Mouse (Mus musculus) E14TG2a.4 (cell line): ENCODE results near the gene Fermt2.

Source experiments
- H3K27me3 ChIP-seq: 2 replicates; pipeline ENCODE4 v1.6.1; 2014; ENCODE audit warnings: low read length, control low read depth; ENCODE audit not compliant: insufficient read depth
- H3K36me3 ChIP-seq: 2 replicates; pipeline ENCODE4 v1.6.1; 2014; ENCODE audit warnings: low read length, control low read depth; ENCODE audit not compliant: insufficient read depth
- H3K4me1 ChIP-seq: replicated peaks from 2 replicates; pipeline ENCODE4 v1.6.1; 2014; ENCODE audit warnings: low read depth, low read length, control low read depth
- H3K4me3 ChIP-seq: replicated peaks from 2 replicates; pipeline ENCODE4 v1.5.1; 2014; ENCODE audit warnings: mild to moderate bottlenecking, low read length
- H3K9me3 ChIP-seq: 2 replicates; pipeline ENCODE4 v1.6.1; 2014; ENCODE audit warnings: low read length, control low read depth
- CTCF ChIP-seq: conservative IDR thresholded peaks from 2 replicates; pipeline ENCODE4 v1.5.1; 2014; ENCODE audit warnings: low read length
- NANOG ChIP-seq: IDR thresholded peaks from 2 replicates; pipeline ENCODE4 v1.6.1; 2014; ENCODE audit warnings: borderline replicate concordance, low read length, mixed read lengths
- POU5F1 ChIP-seq: IDR thresholded peaks from 2 replicates; pipeline ENCODE4 v1.6.1; 2014; ENCODE audit warnings: low read length, borderline replicate concordance

Fermt2 gene

GRCm38 (mm10) chr14:45529411-45530363, at the start of gene Fermt2:
Fermt2 (minus strand) TSS chr14:45530118.
- H3K36me3 ChIP-seq, result peaks cover 8% of the 10 kb centered on the region; the same call in 1 of the 2 replicates
- no peaks in the 10 kb centered on the region for H3K27me3 ChIP-seq
- peak within 1 kb of the TSS; percentile 95 for H3K4me3 ChIP-seq
- peaks cover 32% of the 10 kb centered on the region for H3K4me1 ChIP-seq
- TF ChIP-seq CTCF, result no peak
- no peak for TF ChIP-seq NANOG
- TF ChIP-seq POU5F1, result no peak
- H3K9me3 ChIP-seq, result no peaks in the 10 kb centered on the region

- peaks cover 23% of the 10 kb centered on the region for H3K27me3 ChIP-seq
- peaks cover 15% of the 10 kb centered on the region for H3K9me3 ChIP-seq
- TF ChIP-seq CTCF (peak; percentile 89), POU5F1 (no peak), NANOG (no peak)
- H3K4me3 ChIP-seq, result peak overlapping the region; percentile 63
- peaks cover 23% of the 10 kb centered on the region for H3K4me1 ChIP-seq
- no peaks in the 10 kb centered on the region for H3K36me3 ChIP-seq
These were observed 36.4 kb upstream of the Fermt2 start for GRCm38 (mm10) chr14:45566066-45566937.

GRCm38 (mm10) chr14:45565216-45566065, 35.5 kb upstream of the Fermt2 start:
- Histone ChIP-seq H3K4me1 (peaks cover 23% of the 10 kb centered on the region), H3K27me3 (peaks cover 23% of the 10 kb centered on the region), H3K9me3 (peaks cover 15% of the 10 kb centered on the region), H3K36me3 (no peaks in the 10 kb centered on the region), H3K4me3 (peak overlapping the region; percentile 63)
- no peak for TF ChIP-seq CTCF
- no peak for TF ChIP-seq POU5F1
- no peak for TF ChIP-seq NANOG

- H3K36me3 ChIP-seq, result no peaks in the 10 kb centered on the region
- peaks cover 32% of the 10 kb centered on the region for H3K4me1 ChIP-seq
- H3K27me3 ChIP-seq, result peaks cover 23% of the 10 kb centered on the region
- H3K9me3 ChIP-seq, result peaks cover 4% of the 10 kb centered on the region
- H3K4me3 ChIP-seq, result no peak overlapping the region
- TF ChIP-seq POU5F1, result no peak
- TF ChIP-seq CTCF, result no peak
- no peak for TF ChIP-seq NANOG
These were observed 33.7 kb upstream of the Fermt2 start for GRCm38 (mm10) chr14:45563577-45563976.

- TF ChIP-seq NANOG (no peak), POU5F1 (no peak), CTCF (no peak)
- Histone ChIP-seq H3K27me3 (peaks cover 23% of the 10 kb centered on the region), H3K9me3 (no peaks in the 10 kb centered on the region), H3K4me1 (peaks cover 48% of the 10 kb centered on the region), H3K4me3 (no peak overlapping the region), H3K36me3 (no peaks in the 10 kb centered on the region)
These were observed 31.8 kb upstream of the Fermt2 start for GRCm38 (mm10) chr14:45561681-45562080.

GRCm38 (mm10) chr14:45559018-45559417, 29.1 kb upstream of the Fermt2 start:
- Histone ChIP-seq H3K9me3 (no peaks in the 10 kb centered on the region), H3K27me3 (0 out of 2 replicates have a peak, but pooled peaks cover 7% of the 10 kb centered on the region), H3K4me1 (peaks cover 46% of the 10 kb centered on the region), H3K36me3 (no peaks in the 10 kb centered on the region), H3K4me3 (no peak overlapping the region)
- no peak for TF ChIP-seq POU5F1
- TF ChIP-seq NANOG, result peak; percentile 76

GRCm38 (mm10) chr14:45554336-45554735, 24.4 kb upstream of the Fermt2 start:
- peaks cover 21% of the 10 kb centered on the region for H3K27me3 ChIP-seq
- no peaks in the 10 kb centered on the region for H3K9me3 ChIP-seq
- no peaks in the 10 kb centered on the region for H3K36me3 ChIP-seq
- no peak for TF ChIP-seq POU5F1
- no peak for TF ChIP-seq CTCF
- H3K4me3 ChIP-seq, result no peak overlapping the region
- H3K4me1 ChIP-seq, result peaks cover 64% of the 10 kb centered on the region

- no peaks in the 10 kb centered on the region for H3K9me3 ChIP-seq
- TF ChIP-seq CTCF (no peak), POU5F1 (no peak), NANOG (no peak)
These were observed 23.9 kb upstream of the Fermt2 start for GRCm38 (mm10) chr14:45553854-45554253.

More at GRCm38 (mm10) chr14:45553854-45554253, 23.9 kb upstream of the Fermt2 start:
- Histone ChIP-seq H3K4me1 (peaks cover 60% of the 10 kb centered on the region), H3K27me3 (peaks cover 23% of the 10 kb centered on the region), H3K4me3 (no peak overlapping the region), H3K36me3 (no peaks in the 10 kb centered on the region)
